Mouse (Mus musculus): ENCODE results near the gene Crebl2. TPM values are rescaled to one million over a fixed set of nuclear protein-coding genes. Genes with fewer than 3 reads are reported as not detected.

Crebl2 gene
- total RNA-seq (2014; fragmentation: Nextera tagmentation) (8.4 and 11.4 TPM in 2 replicates), total RNA-seq (2017) (10.7 and 12.3 TPM in 2 replicates), polyA plus RNA-seq (2012) (2.0 and 2.4 TPM in 2 replicates)

DNA sequence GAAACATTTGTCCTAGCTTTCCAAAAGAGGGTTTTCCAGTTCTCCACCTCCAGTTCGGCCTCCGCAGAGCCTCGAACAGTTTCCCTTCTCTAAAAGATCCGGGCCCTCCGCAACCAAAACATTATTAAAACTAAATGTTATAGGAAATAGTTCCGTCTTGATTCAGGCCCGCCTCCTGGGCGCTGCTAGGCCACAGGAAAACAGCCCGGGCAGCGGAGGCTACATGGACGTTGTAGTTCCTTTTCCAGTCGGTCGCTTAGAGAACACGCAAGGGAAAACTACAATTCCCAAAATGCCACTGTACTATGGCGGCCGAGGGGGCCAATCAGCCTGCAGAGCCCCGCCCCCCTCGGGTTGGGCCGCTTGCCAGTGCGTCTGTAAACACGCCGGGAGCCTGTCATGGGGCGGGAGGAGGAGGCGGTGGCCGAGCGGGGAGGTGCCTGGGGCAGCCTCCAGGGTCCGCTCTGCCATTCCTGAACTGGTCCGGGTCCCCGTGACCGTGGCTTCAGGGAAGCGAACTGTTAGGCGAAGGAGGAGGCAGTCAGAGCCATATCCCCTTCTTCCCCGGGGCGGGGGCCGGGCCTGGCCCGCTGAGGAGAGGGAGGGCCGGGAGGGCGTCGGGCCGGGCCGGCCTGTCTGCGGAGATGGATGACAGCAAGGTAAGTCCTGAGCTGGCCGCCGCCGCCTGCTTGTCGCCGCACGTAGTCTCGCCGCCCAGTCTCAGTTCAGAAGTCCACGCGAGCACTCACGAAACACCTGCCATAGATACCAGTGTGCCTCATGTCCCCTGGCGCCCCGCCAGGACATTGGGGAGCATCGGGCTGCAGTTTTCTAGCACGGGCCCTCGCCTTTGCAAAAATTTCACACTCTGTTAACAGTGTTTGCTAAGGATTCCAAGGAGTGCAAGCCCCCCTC, at the start of gene Crebl2:
Crebl2 (plus strand) TSS at position 369 of the 915 bp plus-strand sequence.
- DNase-seq (ENCODE audit: low spot score) (peak; percentile 94), ATAC-seq (ENCODE audit: extremely low read depth, insufficient number of reproducible peaks, low FRiP score, poor library complexity, severe bottlenecking) (peak; percentile 93)
- H3K4me1 ChIP-seq (ENCODE audit: insufficient read depth, low read depth, low read length), result peaks cover 38% of the 10 kb centered on the region
- peak within 1 kb of the TSS; percentile 85 for H3K4me3 ChIP-seq (ENCODE audit: low read depth, low read length)
- H3K27me3 ChIP-seq (ENCODE audit: insufficient read depth, low read length), result peaks cover 13% of the 10 kb centered on the region
- no peaks in the 10 kb centered on the region for H3K9me3 ChIP-seq (replicated peaks)
- H3K36me3 ChIP-seq (replicated peaks), result peaks cover 4% of the 10 kb centered on the region
- TF ChIP-seq CTCF (IDR thresholded peaks at IDR 0.05; ENCODE audit: low read depth, low read length), result no peak
- no peak for TF ChIP-seq TAL1 (conservative IDR thresholded peaks at IDR 0.05; ENCODE audit: low read depth, low read length)
- TF ChIP-seq GATA1 (IDR thresholded peaks at IDR 0.05; ENCODE audit: borderline replicate concordance, low read length), result no peak
- TF ChIP-seq GATA2 (IDR thresholded peaks at IDR 0.05; ENCODE audit: borderline replicate concordance, low read depth, low read length), result no peak
- no peak for TF ChIP-seq POLR2AphosphoS5 (IDR thresholded peaks at IDR 0.05; ENCODE audit: insufficient replicate concordance, low read depth, low read length)

DNA sequence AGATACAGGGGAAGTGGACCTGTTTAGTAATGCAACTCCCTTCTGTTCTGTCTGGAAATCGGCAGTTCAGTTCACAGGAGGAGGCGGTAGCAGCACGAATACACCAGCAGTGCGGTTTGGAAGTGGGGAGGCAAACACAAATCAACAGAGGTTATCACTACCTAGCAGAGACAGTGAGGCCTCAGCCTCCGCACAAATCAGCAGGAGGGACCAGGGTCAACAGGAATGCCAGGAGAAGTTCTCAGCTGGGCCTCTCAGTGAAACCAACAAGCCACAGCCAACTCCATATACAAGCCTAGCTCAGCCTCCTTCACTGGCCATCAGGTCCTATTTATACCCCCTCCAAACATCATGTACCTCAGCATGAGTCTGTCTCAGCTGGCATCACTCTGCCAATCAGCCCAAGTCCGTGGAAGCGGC, 48.5 kb upstream of the Crebl2 start:
- H3K9me3 ChIP-seq (replicated peaks), result no peaks in the 10 kb centered on the region
- ATAC-seq (ENCODE audit: extremely low read depth, insufficient number of reproducible peaks, low FRiP score, poor library complexity, severe bottlenecking) (no peak; the same call in 1 of the 2 replicates), DNase-seq (ENCODE audit: low spot score) (no peak)
- H3K36me3 ChIP-seq (replicated peaks), result peaks cover 9% of the 10 kb centered on the region
- peak overlapping the region; percentile 24; the same call in 1 of the 2 replicates for H3K4me3 ChIP-seq (ENCODE audit: low read depth, low read length)
- TF ChIP-seq CTCF (IDR thresholded peaks at IDR 0.05; ENCODE audit: low read depth, low read length) (no peak), GATA2 (IDR thresholded peaks at IDR 0.05; ENCODE audit: borderline replicate concordance, low read depth, low read length) (no peak), GATA1 (IDR thresholded peaks at IDR 0.05; ENCODE audit: borderline replicate concordance, low read length) (no peak), POLR2AphosphoS5 (IDR thresholded peaks at IDR 0.05; ENCODE audit: insufficient replicate concordance, low read depth, low read length) (no peak), TAL1 (conservative IDR thresholded peaks at IDR 0.05; ENCODE audit: low read depth, low read length) (no peak)
- H3K4me1 ChIP-seq (ENCODE audit: insufficient read depth, low read depth, low read length), result peaks cover 27% of the 10 kb centered on the region
- H3K27me3 ChIP-seq (ENCODE audit: insufficient read depth, low read length), result no peaks in the 10 kb centered on the region

- TF ChIP-seq GATA2 (IDR thresholded peaks at IDR 0.05; ENCODE audit: borderline replicate concordance, low read depth, low read length), result no peak
- TF ChIP-seq TAL1 (conservative IDR thresholded peaks at IDR 0.05; ENCODE audit: low read depth, low read length), result no peak
- TF ChIP-seq CTCF (IDR thresholded peaks at IDR 0.05; ENCODE audit: low read depth, low read length), result no peak
- no peak for TF ChIP-seq GATA1 (IDR thresholded peaks at IDR 0.05; ENCODE audit: borderline replicate concordance, low read length)
- TF ChIP-seq POLR2AphosphoS5 (IDR thresholded peaks at IDR 0.05; ENCODE audit: insufficient replicate concordance, low read depth, low read length), result no peak
- Histone ChIP-seq H3K9me3 (replicated peaks) (no peaks in the 10 kb centered on the region), H3K4me1 (ENCODE audit: insufficient read depth, low read depth, low read length) (peaks cover 24% of the 10 kb centered on the region), H3K27me3 (ENCODE audit: insufficient read depth, low read length) (no peaks in the 10 kb centered on the region), H3K4me3 (ENCODE audit: low read depth, low read length) (no peak overlapping the region), H3K36me3 (replicated peaks) (peaks cover 11% of the 10 kb centered on the region)
- DNase-seq (ENCODE audit: low spot score) (no peak), ATAC-seq (ENCODE audit: extremely low read depth, insufficient number of reproducible peaks, low FRiP score, poor library complexity, severe bottlenecking) (no peak)
Observed at GRCm38 (mm10) chr6:134782900-134783299, 47.1 kb upstream of the Crebl2 start.

- peaks cover 15% of the 10 kb centered on the region for H3K36me3 ChIP-seq (replicated peaks)
- peaks cover 38% of the 10 kb centered on the region for H3K4me1 ChIP-seq (ENCODE audit: insufficient read depth, low read depth, low read length)
- ATAC-seq (ENCODE audit: extremely low read depth, insufficient number of reproducible peaks, low FRiP score, poor library complexity, severe bottlenecking) (no peak), DNase-seq (ENCODE audit: low spot score) (no peak)
- H3K9me3 ChIP-seq (replicated peaks), result no peaks in the 10 kb centered on the region
- no peaks in the 10 kb centered on the region for H3K27me3 ChIP-seq (ENCODE audit: insufficient read depth, low read length)
- TF ChIP-seq TAL1 (conservative IDR thresholded peaks at IDR 0.05; ENCODE audit: low read depth, low read length) (no peak), GATA2 (IDR thresholded peaks at IDR 0.05; ENCODE audit: borderline replicate concordance, low read depth, low read length) (no peak), CTCF (IDR thresholded peaks at IDR 0.05; ENCODE audit: low read depth, low read length) (no peak), POLR2AphosphoS5 (IDR thresholded peaks at IDR 0.05; ENCODE audit: insufficient replicate concordance, low read depth, low read length) (no peak), GATA1 (IDR thresholded peaks at IDR 0.05; ENCODE audit: borderline replicate concordance, low read length) (no peak)
- H3K4me3 ChIP-seq (ENCODE audit: low read depth, low read length), result no peak overlapping the region
Observed at GRCm38 (mm10) chr6:134786426-134786825, 43.5 kb upstream of the Crebl2 start.

GRCm38 (mm10) chr6:134789100-134789499, 40.9 kb upstream of the Crebl2 start:
- Histone ChIP-seq H3K9me3 (replicated peaks) (no peaks in the 10 kb centered on the region), H3K36me3 (replicated peaks) (peaks cover 8% of the 10 kb centered on the region), H3K27me3 (ENCODE audit: insufficient read depth, low read length) (no peaks in the 10 kb centered on the region), H3K4me3 (ENCODE audit: low read depth, low read length) (no peak overlapping the region), H3K4me1 (ENCODE audit: insufficient read depth, low read depth, low read length) (peaks cover 36% of the 10 kb centered on the region)
- ATAC-seq (ENCODE audit: extremely low read depth, insufficient number of reproducible peaks, low FRiP score, poor library complexity, severe bottlenecking), result no peak
- TF ChIP-seq GATA1 (IDR thresholded peaks at IDR 0.05; ENCODE audit: borderline replicate concordance, low read length) (no peak), TAL1 (conservative IDR thresholded peaks at IDR 0.05; ENCODE audit: low read depth, low read length) (no peak), GATA2 (IDR thresholded peaks at IDR 0.05; ENCODE audit: borderline replicate concordance, low read depth, low read length) (no peak), CTCF (IDR thresholded peaks at IDR 0.05; ENCODE audit: low read depth, low read length) (no peak), POLR2AphosphoS5 (IDR thresholded peaks at IDR 0.05; ENCODE audit: insufficient replicate concordance, low read depth, low read length) (no peak)
- no peak for DNase-seq (ENCODE audit: low spot score)

All from G1E (cell line).